Mouse (Mus musculus): ENCODE measurements around the gene Aurkb.

The Aurkb gene

DNA sequence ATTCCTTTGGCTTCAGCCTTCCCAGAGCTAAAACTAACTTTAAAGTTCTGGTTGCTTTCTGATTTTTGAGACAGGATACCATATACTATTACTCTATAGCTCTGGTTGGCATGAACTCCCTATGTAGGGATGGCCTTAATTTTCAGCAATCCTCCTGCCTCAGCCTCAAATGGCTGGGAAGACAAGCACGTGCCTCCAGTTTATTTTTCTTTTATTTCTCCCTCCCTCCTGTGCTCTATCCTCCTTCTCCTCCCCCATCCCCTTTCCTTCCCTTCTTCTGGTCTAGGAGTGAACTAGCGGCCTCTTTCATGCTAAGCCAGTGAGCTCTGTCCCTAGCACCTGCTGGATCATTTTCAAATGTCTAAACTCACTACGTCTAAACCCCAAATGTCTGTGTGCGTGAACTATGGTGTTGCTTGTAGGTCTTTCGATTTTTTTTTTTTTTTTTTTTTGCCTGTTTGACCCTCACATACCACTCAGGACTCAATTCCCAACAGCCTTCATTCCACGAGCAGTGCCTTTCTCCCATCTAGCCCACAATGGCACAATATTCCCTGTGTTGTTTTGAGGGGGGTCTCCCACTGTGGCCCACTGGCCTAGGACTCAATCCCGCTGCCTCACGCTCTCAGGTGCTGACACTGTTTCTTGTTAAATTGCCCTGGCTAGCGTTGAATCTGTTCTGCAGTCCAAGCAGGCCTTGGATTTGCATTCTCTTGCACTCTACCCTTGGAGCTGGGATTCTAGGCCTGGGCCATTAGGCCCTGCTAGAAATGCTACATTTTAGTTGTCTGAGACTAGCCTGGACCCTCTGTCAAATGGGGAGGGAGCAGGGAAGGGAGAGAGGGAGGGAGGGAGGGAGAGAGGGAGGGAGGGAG is 19.0 kb downstream of the Aurkb start:
- DNase-seq (ENCODE audit: low spot score) = no peak

DNA sequence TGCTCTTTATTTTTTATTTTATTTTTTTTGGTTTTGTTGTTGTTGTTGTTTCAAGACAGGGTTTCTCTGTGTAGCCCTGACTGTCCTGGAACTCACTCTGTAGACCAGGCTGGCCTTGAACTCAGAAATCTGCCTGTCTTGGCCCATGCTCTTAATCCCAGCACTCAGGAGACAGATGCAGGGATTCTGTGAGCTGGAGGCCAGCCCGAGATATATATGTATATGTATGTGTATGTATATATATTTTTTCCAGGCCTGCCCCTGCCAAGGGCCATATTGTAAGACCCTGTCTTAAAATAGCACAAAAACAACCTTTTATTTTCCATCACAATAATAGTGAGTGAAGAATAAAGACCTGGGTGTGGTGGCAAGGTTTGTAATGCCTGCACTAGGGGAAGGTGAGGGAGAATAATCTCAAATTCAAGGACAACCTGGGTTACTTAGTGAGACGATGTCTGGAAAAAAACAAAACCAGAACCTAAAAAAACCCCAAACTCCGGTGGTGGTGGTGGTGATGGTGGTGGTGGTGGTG is 20.0 kb downstream of the Aurkb start:
- no peak for DNase-seq (ENCODE audit: low spot score)

DNA sequence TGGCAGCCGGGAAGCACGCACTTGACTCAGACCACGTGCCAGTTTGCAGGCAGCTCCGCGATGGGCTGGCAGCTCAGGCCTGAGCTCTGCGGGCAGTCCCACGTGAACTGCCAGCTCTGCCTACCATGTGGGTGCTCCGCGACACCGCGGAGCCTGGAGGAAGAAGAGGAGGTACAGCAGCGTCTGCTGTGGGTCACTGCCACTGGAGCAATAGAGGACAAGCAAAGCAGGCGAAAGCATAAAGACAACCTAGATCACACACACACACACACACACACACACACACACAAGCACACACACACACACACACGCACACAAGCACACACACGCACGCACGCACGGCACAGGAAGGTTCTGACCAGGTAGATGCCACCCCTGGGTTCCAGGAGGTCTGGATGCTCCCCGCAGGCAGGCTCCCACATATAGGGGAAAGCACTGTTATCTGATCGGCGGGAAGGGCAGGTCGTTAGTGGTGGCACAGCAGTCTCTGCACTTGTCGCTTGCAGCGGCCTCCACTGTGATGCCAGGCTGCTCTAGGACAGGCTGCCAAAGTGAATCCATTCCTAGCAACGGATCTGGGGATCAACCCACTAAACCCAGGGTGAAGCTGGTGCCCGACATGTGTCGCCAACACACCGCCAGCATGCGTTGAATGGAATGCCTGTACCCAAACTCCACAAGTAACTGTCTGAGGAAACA is 20.9 kb downstream of the Aurkb start:
- no peak for DNase-seq (ENCODE audit: low spot score)

DNA sequence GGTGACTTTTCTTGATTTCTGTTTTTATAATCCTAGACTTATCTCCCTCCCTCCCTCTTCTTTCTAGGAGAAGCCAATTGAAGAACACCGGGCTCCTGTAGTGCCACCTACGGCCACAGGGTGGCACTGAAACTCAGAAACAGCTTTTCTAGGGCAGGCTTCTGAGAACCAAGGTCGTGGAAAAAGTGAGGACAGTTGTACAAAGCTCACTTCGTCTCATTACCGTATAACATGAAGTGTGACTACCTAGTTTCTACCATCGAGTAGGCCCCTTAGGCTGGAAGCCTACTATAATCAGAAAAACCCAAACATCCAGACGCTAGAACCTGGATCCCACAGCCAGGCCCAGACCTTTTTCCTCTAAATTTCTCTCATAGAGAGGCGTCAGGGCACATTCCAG is 21.5 kb downstream of the Aurkb start:
- peak; percentile 81 for DNase-seq (ENCODE audit: low spot score)

DNA sequence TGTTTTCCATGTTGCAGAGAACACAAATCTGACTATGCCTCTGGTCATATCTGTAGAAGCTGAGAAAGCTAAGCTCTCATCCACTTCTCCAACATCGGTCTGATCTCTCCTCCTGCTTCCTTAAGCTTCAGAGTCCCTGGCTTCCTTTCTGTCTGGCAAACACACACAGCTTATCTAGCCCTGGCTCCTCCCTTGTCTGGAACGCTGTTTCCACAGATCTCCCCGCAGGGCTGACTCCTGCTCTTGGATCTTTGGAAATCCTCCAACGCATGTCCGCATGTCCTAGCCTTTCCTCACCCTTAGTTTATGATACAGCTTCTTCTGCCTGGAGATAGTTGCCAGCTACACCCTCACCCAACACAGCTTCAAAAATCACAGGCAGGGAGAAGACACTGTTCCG is 22.2 kb downstream of the Aurkb start:
- peak; percentile 53 for DNase-seq (ENCODE audit: low spot score)

DNA sequence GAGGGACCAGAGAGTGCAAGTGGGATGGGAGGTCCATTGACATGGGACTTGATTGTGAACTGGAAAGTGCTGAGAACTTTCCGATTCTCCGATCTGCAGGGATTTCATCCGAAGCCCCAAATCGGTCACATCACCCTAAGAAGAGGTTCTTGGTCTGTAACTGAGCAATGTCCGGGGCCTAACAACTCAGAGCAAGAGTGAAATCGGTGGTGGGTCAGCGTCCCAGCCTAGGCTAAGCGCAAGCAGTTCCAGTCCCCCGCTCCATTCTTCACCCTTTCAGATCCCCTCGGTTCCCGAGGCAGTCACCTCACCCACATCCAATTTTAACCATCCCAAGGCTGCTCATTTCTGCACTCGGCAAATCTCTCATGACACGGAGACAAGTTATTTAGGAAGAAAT is 24.6 kb downstream of the Aurkb start:
- DNase-seq (ENCODE audit: low spot score) = no peak

DNA sequence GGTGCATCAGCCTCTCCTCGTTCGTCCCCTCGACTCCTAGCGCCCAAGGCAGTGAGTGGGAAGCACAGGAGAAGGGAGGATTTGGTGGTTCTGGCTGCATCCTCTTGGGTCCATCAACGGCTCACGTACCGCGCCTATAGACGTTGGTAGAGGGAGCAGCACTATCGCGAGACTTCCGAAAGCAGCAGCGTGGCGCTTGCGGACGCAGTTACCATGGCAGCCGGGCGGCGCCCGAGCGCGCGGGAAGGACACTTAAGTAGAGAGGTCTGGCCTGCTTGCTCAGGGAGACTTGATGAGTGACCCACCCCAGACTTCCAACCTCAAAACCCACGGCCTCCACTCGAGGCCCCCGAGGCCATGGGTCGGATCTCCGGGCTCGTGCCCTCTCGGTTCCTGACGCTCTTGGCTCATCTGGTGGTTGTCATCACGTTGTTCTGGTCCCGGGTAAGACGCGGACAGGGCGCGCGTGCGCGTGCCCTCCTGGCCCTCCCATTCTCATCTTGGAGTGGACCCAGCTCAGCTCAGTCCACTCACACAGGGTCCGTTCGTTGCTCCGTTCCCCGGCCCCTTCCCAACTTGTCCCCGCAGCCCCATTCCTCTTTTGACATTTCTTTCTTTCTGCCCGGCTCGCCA is 25.3 kb downstream of the Aurkb start, which contains the start of gene Tmem107:
Tmem107 (plus strand) TSS at position 217 of the 633 bp plus-strand sequence.
- peak; percentile 95 for DNase-seq (ENCODE audit: low spot score)

DNA sequence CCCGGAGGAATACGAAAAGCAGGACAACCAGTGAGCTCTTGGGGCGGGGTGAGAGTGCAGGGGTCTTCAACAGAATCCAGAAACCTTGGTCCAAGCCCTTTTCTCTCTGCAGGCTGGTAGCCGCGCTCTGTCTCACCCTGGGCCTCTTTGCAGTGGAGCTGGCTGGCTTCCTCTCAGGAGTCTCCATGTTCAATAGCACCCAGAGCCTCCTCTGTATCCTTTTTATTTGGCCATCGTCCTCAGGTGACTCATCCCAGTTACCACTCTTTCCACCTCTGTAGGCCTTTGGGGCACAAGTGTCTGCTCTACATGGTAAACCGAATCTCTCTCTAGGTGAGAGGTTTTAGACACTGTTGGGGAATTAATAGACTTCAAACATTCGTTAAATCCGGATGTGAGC is 25.8 kb downstream of the Aurkb start:
- no peak for DNase-seq (ENCODE audit: low spot score)

DNA sequence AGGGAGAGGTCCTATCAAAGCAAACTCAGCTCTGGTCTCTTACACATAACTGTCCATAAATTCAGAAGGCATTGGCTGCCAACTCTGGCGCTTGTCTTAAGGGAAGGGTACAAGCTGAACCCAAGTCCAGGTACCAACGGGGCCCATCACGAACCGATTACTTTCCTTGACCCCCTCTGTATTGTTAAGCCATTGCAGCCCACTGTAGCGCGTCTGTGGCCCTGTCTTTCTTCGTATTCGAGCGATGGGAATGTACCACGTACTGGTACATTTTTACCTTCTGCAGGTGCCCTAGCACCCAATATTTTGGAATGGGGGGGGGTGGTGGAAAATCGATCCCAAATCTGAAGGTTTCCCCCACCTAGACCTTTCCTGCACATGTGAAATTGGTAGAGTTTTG is 26.8 kb downstream of the Aurkb start:
- no peak for DNase-seq (ENCODE audit: low spot score)

DNA sequence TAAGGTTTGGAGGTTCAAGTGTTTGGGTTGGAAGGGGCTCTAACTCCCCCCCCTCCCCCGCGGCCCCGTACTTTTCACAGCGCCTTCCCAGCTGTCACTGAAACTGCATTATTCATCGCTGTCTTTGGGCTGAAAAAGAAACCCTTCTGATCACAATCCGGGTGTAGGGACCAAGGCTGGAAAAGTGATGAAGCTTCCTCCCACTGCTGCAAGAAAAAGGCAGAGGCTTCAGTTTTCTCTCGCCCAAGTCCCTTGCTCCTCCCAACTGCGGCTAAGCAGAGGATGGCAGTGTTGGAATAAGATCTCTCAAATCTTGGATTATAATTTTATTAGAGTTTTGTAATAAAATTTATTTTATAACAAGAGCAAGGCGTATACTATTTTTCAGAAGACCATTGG is 27.2 kb downstream of the Aurkb start:
- no peak for DNase-seq (ENCODE audit: low spot score)

DNA sequence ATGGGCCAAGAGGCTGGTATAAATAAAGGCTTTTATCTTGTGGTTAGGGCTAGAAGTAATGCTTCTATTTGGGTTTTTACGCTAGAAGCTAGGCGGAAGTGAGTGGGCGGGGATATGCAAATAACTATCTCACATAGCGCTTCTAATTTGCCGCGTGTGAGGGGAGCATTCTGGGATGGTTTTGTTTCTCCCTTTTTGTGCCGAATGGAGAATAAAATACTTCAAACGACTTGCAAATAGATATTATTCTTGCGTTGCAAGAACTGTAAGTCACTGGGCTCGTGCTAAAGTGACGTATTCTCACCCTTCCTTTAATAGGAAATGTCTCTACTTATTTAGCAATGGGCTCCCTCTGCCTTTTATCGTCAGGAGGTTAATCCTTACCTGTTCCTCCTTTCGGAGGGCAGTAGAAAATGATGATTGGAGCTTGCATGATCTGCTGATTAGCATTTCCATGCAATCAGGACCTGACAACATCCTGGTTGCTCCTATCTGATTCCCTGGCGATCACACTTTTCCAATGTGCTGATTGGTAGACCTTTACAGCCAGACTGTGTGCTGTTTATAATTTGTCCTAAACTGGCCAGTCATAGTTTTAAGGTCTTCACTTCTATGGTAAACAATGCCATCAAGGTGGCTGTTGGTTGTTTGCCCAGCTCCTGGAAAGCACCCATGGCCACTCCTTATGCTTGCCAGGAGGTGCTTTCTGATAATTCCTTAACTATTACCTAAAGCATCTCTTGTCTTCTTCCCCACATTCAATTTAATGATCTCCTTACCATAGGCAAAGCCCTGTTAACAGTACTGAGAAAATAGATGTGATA is 27.8 kb downstream of the Aurkb start:
- DNase-seq (ENCODE audit: low spot score) = peak; percentile 91

DNA sequence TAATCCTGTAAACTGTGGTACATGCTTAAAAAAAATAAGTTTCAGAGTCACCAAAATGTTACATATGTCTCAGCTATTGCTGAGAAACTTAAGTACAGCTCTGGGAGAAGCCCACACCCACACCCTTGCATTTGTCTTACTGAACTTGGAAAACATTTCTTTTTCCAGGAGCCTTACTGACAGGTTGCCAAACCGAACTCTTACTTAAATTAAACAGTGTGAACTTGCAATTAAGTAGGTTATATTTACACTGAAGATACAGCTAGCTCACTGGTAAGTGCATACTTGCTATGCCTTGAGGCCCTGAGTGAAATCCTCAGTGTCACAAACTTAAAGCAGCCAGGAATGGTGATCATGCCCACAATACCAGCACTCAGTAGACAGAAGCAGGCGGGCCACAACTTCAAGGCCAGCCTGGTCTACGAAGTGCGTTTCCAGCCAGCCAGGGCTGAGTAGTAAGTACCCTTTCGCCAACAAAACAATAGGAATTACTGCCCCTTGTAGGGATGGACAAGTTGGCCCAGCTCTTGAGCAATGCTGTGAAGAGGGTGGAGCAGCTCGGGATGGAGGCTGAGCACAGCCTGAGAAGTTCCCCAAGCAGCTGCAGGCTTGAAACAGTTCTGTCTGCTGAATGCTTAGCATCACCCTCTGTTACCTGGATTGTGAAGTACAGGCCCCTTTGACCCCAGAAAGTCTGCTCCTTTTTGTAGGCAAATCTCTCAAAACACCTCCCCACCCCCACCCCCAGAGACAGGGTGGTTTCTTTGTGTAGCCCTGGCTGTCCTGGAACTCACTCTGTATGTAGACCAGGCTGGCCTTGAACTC is 28.7 kb downstream of the Aurkb start:
- no peak for DNase-seq (ENCODE audit: low spot score)

DNA sequence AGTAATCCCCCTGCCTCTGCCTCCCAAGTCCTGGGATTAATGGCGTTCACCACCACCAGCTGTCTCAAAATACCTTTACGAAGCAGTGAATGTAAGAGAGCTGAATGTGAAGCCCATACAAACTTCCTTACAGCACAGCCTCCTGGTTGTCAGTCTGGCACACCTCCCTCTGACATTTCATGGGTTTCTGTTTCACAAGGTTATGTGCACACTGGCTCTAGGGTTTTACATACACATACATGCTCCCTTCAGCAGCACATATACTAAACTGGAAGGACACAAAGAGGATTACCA is 29.3 kb downstream of the Aurkb start:
- DNase-seq (ENCODE audit: low spot score) = no peak

DNA sequence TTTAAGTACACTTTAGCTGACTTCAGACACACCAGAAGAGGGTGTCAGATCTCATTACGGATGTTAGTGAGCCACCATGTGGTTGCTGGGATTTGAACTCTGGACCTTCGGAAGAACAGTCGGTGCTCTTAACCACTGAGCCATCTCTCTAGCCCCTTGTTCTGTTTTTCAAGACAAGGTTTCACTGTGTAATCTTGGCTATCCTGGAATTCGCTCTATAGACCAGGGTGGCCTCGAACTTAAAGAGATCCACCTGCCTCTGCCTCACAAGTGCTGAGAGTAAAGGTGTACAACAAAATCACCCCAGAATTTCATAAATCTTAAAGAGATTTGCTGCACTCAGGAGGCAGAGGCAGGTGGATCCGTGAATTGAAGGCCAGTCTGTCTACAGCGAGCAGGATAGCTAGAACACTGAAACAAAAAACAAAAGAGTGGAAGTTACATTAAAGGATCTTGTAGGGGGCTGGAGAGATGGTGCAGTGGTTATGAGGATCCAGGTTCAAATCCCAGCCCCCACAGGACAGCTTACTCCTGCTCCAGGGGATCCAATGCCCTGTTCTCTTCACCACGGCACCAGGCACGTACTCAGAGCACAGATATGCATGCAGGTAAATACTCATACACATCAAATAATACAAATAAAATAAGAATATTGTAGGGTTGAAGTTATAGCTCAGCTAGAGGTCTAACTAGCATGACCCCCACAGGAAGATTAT is 30.5 kb downstream of the Aurkb start:
- peak; percentile 77 for DNase-seq (ENCODE audit: low spot score)

DNA sequence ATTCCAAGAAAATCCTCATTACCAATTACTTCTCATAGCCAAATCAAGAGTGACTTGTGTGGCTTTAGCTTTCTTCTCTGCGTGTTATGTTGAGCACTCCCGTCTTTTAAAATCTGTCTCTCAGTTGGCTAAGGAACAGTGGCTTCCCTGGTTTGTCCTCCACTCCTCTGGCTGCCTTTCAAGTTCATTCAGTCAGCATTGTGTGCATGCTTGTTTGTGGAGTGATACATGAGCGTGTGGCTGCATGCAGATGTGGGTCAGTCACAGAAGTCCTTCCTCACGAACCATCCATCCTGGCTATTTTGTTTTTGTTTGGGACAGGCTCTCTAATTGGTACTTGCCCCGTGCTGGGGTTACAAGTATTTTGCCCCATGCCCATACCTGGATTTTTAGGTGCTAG is 31.1 kb downstream of the Aurkb start:
- no peak for DNase-seq (ENCODE audit: low spot score)

DNA sequence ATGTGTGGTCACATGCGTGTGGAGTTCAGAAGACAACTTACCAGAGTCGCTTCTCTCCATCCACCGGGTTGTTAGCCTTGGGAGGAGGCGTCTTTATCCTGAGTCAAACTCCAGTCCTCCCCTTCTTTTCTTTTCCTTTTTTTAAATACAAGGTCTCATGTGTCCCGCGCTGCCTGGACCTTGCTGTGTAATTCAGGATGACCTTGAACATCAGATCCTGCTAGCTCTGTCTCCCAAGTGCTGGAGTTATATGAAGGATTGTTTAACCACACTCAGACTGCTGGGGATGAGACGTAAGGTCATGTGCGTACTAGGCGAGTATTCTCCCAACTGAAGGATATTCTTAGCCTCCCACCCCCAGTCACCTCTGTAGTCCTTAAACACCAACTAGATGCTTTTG is 31.9 kb downstream of the Aurkb start:
- no peak for DNase-seq (ENCODE audit: low spot score)

DNA sequence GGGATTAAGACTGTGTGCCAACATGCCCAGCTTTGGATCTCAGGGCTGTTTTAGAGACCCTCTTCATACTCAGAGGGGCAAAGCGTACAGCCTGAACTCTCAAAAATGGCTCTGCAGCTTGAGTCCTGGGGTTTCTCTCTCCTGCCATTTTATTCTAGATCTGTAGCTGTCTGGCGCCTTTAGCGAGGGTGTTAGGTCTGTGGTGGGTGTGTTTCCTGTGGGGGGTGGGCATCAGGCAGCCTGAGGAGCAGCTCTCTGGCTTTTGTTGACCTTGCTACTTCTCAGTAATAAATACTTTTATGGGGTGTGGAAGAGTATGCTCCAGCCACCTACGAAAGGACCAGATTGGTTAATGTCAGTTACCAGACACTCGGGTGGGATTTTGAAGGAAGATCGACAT is 32.6 kb downstream of the Aurkb start:
- DNase-seq (ENCODE audit: low spot score) = no peak

DNA sequence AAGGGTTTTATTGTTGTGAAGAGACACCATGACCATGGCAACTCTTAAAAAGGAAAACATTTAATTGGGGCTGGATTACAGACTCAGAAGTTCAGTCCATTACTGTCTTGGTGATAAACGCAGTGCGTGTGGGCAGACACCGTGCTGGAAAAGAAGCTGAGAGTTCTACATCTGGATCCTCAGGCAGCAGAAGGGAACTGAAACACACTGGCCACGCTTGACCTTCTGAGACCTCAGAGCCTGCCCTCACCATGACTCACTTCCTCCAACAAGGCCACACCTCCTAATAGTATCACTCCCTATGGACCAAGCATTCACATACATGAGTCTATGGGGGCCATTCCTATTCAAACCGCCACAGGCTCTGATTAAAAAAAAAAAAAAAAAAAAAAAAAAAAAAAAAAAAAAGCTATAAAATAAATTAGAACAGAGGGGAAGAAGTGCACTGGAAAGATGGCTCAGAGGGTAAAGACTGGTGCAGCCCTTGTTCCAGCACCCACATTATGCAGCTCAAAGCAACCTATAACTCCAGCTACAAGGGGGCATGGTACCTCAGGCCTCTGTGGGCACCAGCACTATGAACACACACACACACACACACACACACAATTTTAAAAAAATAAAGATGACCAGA is 33.5 kb downstream of the Aurkb start:
- DNase-seq (ENCODE audit: low spot score) = no peak

DNA sequence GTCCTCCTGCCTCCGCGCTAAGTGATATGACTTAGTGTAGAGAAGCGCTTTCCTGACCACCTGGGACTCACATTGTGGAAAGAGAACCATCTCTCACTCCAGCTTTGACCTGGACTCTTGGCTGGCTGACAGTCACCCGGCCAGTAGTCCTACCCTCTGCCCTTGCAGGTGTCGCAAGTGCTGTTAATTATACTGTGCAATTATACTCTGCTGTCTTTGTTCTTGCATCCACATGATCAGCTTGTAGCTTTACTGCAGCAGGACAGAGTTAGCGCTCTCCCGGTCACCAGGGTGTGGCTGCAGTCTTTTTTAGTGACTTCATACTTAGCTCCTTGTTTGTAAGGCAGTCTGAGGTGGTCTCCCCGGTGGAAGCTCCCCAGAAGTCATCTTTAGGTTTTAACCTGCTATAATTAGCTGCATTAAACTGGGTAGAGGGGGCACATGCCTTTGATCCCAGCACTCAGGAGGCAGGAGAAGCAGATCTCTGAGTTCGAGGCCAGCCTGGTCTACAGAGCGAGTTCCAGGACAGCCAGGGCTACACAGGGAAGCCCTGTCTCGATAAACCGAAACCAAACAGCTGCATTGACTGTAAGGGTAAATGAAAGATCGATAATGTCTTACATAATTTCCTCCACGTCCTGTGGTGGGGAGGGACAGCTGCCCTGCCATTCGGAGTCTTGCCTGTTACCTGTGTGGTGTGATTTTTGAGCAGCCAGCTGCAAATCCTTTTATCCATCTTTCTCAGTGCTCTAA is 34.8 kb downstream of the Aurkb start:
- DNase-seq (ENCODE audit: low spot score) = no peak
